Mouse (Mus musculus) heart, adult 18-20 months (tissue): ENCODE measurements at regions not wholly inside any gene's neighbourhood (a gene's known extent, or its start where the extent isn't known, plus 50 kb on each side); places are given as distances from the start of the nearest gene placed in this dataset.
A peak's percentile ranks its signal among the peaks of the same experiment; 100 is the strongest.

ENCODE experiments used
- DNase-seq, 2 experiments: peaks; one replicate each; pipeline ENCODE4 v3.0.0; 2021 to 2022; ENCODE audit warnings: mixed read lengths in 1 of 2

- peak; percentile 47 to 69 for DNase-seq
Measured at GRCm38 (mm10) chr15:45453797-45454196, 5319.6 kb downstream of the 9330182O14Rik start.

- DNase-seq, result no peak
Measured at GRCm38 (mm10) chr15:45470425-45470824, 5336.3 kb downstream of the 9330182O14Rik start.

- no peak for DNase-seq
Measured at GRCm38 (mm10) chr15:45473191-45473590, 5339.0 kb downstream of the 9330182O14Rik start.

- DNase-seq, result no peak
Measured at GRCm38 (mm10) chr15:45510271-45510670, 5376.1 kb downstream of the 9330182O14Rik start.
